Mouse (Mus musculus) adrenal gland, postnatal 25 days (tissue): Measurements from ENCODE around the gene Mbd6. TPM values are rescaled to one million over a fixed set of nuclear protein-coding genes. Genes with fewer than 3 reads are reported as not detected.

ENCODE experiments used
- DNase-seq: peaks from one replicate; pipeline ENCODE4 v3.0.0; 2021; ENCODE audit warnings: mixed read lengths
- total RNA-seq: library from RNA; stranded (reverse); gene quantifications from 2 replicates; pipeline ENCODE4 v1.2.3, GENCODE M21; 2021

The Mbd6 gene
- total RNA-seq, 1 experiment from 2014 or later = 73.2 TPM

DNA sequence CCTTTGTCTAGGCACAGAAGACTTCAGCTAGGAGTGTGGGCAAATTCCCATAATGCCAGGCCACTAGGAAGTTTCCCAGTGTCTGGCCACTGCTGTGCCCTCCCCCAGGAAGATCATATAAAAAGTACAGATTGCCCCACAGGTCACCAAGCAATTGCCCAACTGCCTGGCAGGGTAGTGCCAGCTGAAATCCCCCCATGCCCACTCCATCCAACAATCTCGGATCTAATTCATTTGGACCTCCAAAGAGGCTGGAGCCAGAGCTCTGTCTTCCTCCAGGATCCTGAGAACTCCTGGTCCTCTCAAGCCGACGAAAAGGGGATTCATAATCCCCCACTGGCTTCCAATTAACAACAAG, 903 bp downstream of the Mbd6 start:
- DNase-seq = no peak

GRCm38 (mm10) chr10:127287271-127287935, 1.4 kb downstream of the Mbd6 start:
- no peak for DNase-seq

- no peak for DNase-seq
Measured at GRCm38 (mm10) chr10:127286730-127287129, 2.1 kb downstream of the Mbd6 start.

GRCm38 (mm10) chr10:127286194-127286593, 2.6 kb downstream of the Mbd6 start:
- no peak for DNase-seq

DNA sequence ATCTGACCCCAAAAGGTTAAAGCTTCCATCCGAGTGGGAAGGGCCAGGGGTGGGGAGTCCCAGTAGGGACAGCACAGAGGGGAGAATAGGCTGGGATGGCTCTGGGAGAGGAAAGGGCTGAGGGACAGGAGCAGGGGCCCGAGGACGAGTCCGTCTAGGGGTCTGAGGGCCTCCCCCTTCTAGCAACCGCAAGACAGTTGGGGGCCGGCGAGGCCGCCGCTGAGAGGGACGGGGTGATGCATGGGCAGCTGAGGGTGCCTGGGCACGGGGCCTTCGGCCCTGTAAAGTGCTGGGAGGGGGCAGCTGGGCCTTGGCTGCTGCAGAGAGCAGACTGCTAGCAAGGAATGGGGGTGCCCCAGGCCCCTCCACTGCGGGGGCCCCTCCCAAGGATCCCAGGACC, 3.2 kb downstream of the Mbd6 start:
- DNase-seq = no peak

GRCm38 (mm10) chr10:127284724-127285500, 3.9 kb downstream of the Mbd6 start:
- no peak for DNase-seq

DNA sequence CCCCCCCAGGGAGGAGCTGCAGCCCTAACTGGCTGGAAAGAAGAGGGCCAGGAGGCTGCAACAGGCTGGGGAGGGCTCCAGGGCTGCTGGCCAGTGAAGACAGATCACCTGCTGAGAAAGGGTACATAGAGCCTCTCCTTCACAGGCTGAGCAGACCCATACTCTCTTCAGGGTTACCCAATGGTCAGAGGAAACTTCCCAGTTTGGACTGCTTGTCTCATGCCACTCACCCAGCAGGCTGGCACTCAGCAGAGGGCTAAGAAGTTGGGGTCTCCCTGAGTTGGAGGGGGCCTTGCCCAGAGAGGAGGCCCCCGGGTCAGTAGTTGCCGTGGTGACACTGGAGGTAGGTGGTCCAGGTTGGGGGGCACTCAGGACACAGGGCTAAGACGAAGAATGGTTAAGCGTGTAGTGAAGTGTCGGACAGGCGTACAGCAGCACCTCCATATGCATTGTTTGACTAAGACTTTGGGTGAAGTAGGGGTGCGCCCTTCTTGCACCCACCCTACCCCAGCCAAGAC, 4.7 kb downstream of the Mbd6 start:
- no peak for DNase-seq

- no peak for DNase-seq
Measured at GRCm38 (mm10) chr10:127282620-127283215, 6.1 kb downstream of the Mbd6 start.

GRCm38 (mm10) chr10:127281316-127281715, 7.5 kb downstream of the Mbd6 start:
- no peak for DNase-seq

DNA sequence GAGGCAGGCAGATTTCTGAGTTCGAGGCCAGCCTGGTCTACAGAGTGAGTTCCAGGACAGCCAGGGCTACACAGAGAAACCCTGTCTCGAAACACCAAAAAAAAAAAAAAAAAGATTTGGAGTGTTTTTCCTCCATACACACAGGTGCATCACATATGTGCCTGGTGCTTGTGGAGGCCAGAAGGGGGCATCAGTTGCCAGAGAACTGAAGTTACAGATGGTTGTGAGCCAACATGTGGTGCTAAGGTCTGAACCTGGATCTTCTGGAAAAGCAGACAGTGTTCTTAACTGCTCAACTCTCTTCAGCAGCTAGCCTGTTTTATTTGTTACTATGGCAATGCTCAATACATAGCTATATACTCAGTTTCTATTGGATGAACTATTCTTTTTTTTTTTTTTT, 9.1 kb downstream of the Mbd6 start:
- no peak for DNase-seq

GRCm38 (mm10) chr10:127274261-127275022, 14.4 kb downstream of the Mbd6 start:
- DNase-seq = no peak

GRCm38 (mm10) chr10:127272371-127272770, 16.4 kb downstream of the Mbd6 start:
- no peak for DNase-seq

- no peak for DNase-seq
Measured at GRCm38 (mm10) chr10:127269884-127270283, 18.9 kb downstream of the Mbd6 start.

DNA sequence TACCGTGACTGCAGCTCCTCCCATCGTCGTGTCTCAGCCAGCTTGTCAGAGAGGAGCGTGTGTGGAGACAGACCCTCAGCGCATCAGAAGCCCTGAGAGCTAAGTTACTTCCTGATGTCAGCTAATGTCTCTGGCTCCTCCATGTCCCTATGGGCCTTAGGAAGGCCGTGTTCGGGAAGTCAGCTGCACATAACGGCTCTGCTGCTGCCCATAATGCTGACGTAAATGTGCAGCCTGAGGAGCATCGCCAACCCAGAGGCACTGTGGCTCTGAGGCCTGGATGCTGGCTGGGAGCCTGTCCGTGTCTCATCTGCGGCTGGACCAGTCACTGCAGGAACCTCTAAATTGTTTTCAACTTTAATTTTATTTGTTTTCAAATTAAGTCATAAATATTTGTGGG, 19.8 kb downstream of the Mbd6 start:
- no peak for DNase-seq

GRCm38 (mm10) chr10:127268401-127268800, 20.4 kb downstream of the Mbd6 start:
- no peak for DNase-seq

- DNase-seq = no peak
Measured at GRCm38 (mm10) chr10:127267318-127267717, 21.5 kb downstream of the Mbd6 start.

GRCm38 (mm10) chr10:127266112-127267091, 22.4 kb downstream of the Mbd6 start, which contains the start of gene Dctn2:
Dctn2 (plus strand) TSS chr10:127266368.
- DNase-seq = peak; percentile 92

GRCm38 (mm10) chr10:127265727-127266111, 23.1 kb downstream of the Mbd6 start:
- DNase-seq = no peak

GRCm38 (mm10) chr10:127264971-127265370, 23.8 kb downstream of the Mbd6 start:
- no peak for DNase-seq

DNA sequence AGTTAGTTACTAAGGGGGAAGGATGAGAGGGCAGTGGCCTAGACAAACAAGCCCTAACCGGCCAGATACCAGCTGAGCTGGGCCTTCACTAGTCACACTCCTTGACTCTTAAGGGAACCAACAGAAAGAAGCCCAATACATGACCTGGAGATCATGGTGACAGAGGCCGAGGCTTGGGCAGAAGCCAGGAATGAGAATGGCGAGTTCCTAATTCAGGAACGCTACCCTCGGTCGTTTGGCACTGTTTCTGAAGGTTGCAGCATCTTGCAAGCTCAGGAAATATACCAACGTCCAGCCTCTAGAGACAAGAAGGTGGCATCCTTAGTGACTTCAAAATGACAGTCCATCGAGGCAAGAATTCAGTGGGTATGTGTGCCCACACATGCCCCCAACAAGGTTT, 24.5 kb downstream of the Mbd6 start:
- DNase-seq = no peak

DNA sequence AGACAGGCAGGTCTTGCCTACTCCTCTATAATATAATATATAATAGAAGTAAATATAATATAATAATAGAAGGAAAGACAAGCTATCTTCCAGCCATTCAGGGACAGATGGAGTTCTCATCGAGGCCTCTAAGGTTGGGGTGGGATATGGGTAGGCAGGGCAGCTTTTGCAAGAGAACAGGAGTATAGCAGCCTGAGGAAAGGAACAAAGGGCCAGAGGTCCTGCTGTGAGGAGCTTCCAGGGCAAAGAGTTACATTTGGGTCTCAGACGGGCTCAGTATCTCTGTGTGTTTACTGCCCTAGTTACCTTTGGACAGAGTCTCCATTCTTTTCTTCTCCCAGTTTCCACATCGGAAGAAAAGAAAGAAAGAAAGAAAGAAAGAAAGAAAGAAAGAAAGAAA, 25.2 kb downstream of the Mbd6 start:
- DNase-seq = no peak
